Mouse (Mus musculus) heart, embryonic 13.5 days (tissue): ENCODE results near the gene Rps13. TPM values are rescaled to one million over a fixed set of nuclear protein-coding genes. Genes with fewer than 3 reads are reported as not detected.
"Not testable (repeated sequence)": the region's sequence is repeated elsewhere in the genome, so short reads cannot be mapped to it uniquely, and the experiment has no call there.

Source experiments
- ATAC-seq: fragments of 200-750 bp; cut with Nextera tagmentation; 2 replicates; pipeline ENCODE4 v1.8.0; 2017; ENCODE audit warnings: moderate TSS enrichment; ENCODE audit not compliant: insufficient number of reproducible peaks, low FRiP score, low TSS enrichment; ENCODE audit errors: extremely low read depth
- H3K27ac ChIP-seq: fragments of 300-500 bp; sonication (generic); replicated peaks from 2 replicates; pipeline ENCODE4 v1.5.1; 2015; ENCODE audit warnings: moderate library complexity, mild to moderate bottlenecking, inconsistent platforms
- H3K27me3 ChIP-seq: fragments of 300-500 bp; sonication (generic); replicated peaks from 2 replicates; pipeline ENCODE4 v1.6.1; 2015; ENCODE audit warnings: mild to moderate bottlenecking, inconsistent platforms
- H3K36me3 ChIP-seq: fragments of 300-500 bp; sonication (generic); 2 replicates; pipeline ENCODE4 v1.6.1; 2015; ENCODE audit warnings: mild to moderate bottlenecking, inconsistent platforms
- H3K4me1 ChIP-seq: fragments of 300-500 bp; sonication (generic); 2 replicates; pipeline ENCODE4 v1.6.1; 2015; ENCODE audit warnings: inconsistent platforms
- H3K4me2 ChIP-seq: fragments of 300-500 bp; sonication (generic); 2 replicates; pipeline ENCODE4 v1.6.1; 2015; ENCODE audit warnings: inconsistent platforms, mild to moderate bottlenecking, moderate library complexity
- H3K4me3 ChIP-seq: fragments of 300-500 bp; sonication (generic); 2 replicates; pipeline ENCODE4 v1.5.1; 2015; ENCODE audit warnings: moderate library complexity, mild to moderate bottlenecking, inconsistent platforms
- H3K9ac ChIP-seq: fragments of 300-500 bp; sonication (generic); 2 replicates; pipeline ENCODE4 v1.6.1; 2015; ENCODE audit warnings: inconsistent platforms, mild to moderate bottlenecking, moderate library complexity
- H3K9me3 ChIP-seq: fragments of 300-500 bp; sonication (generic); 2 replicates; pipeline ENCODE4 v1.6.1; 2016; ENCODE audit warnings: inconsistent platforms
- WGBS: fragments of 180-500 bp; shearing (Covaris S2); methylation state at CpG from one replicate; pipeline ENCODE4 v1.1.7; 2015; ENCODE audit warnings: mixed read lengths; 5-methylcytosine and 5-hydroxymethylcytosine counted together
- polyA plus RNA-seq: library from polyadenylated mRNA; unstranded; fragments of >200 nt; fragmentation: Nextera tagmentation; extraction: Ambion mirVana; gene quantifications from 2 replicates; pipeline ENCODE4 v1.2.1, GENCODE M21; 2015

The Rps13 gene
- 604 and 625 TPM in 2 replicates for polyA plus RNA-seq

GRCm38 (mm10) chr7:116333713-116334668, at the start of gene Rps13:
Gene Rps13, minus strand, starts transcription at chr7:116334195.
- peaks cover 32% of the 10 kb centered on the region for H3K4me1 ChIP-seq
- no peaks in the 10 kb centered on the region for H3K27me3 ChIP-seq
- H3K9ac ChIP-seq = peak within 1 kb of the TSS; percentile 95
- peaks cover 49% of the 10 kb centered on the region for H3K36me3 ChIP-seq
- peak within 1 kb of the TSS; percentile 75 for H3K4me3 ChIP-seq
- under 1% methylated on average over 77 of the region's 78 CpGs for WGBS
- no peaks in the 10 kb centered on the region for H3K9me3 ChIP-seq
- H3K4me2 ChIP-seq = peak within 1 kb of the TSS; percentile 91
- ATAC-seq = peak; percentile 95
- H3K27ac ChIP-seq = peak within 1 kb of the TSS; percentile 83

GRCm38 (mm10) chr7:116379181-116379580, 45.2 kb upstream of the Rps13 start:
- not testable (repeated sequence) for ATAC-seq, H3K4me3 ChIP-seq, H3K9me3 ChIP-seq, H3K9ac ChIP-seq, H3K27me3 ChIP-seq, H3K27ac ChIP-seq, H3K4me1 ChIP-seq, H3K4me2 ChIP-seq
- peaks cover 57% of the 10 kb centered on the region for H3K36me3 ChIP-seq
- 91% methylated on average over 6 of the region's 6 CpGs for WGBS

GRCm38 (mm10) chr7:116374284-116374683, 40.3 kb upstream of the Rps13 start:
- Histone ChIP-seq H3K4me1 (0 out of 2 replicates have a peak, but pooled peaks cover 5% of the 10 kb centered on the region), H3K9ac (no peak overlapping the region), H3K27ac (no peak overlapping the region), H3K36me3 (peaks cover 55% of the 10 kb centered on the region), H3K4me3 (no peak overlapping the region), H3K4me2 (no peak overlapping the region), H3K27me3 (no peaks in the 10 kb centered on the region), H3K9me3 (no peaks in the 10 kb centered on the region)
- ATAC-seq = no peak
- whole genome bisulfite sequencing = 86% methylated on average over 1 of the region's 1 CpGs

GRCm38 (mm10) chr7:116336226-116336625, 2.2 kb upstream of the Rps13 start:
- H3K27ac ChIP-seq = no peak overlapping the region
- H3K9ac ChIP-seq = no peak overlapping the region
- peaks cover 32% of the 10 kb centered on the region for H3K4me1 ChIP-seq
- no peak overlapping the region for H3K4me3 ChIP-seq
- H3K4me2 ChIP-seq = no peak overlapping the region
- no peaks in the 10 kb centered on the region for H3K9me3 ChIP-seq
- H3K27me3 ChIP-seq = no peaks in the 10 kb centered on the region
- peaks cover 48% of the 10 kb centered on the region for H3K36me3 ChIP-seq
- ATAC-seq = no peak
- WGBS = 86% methylated on average over 1 of the region's 1 CpGs

DNA sequence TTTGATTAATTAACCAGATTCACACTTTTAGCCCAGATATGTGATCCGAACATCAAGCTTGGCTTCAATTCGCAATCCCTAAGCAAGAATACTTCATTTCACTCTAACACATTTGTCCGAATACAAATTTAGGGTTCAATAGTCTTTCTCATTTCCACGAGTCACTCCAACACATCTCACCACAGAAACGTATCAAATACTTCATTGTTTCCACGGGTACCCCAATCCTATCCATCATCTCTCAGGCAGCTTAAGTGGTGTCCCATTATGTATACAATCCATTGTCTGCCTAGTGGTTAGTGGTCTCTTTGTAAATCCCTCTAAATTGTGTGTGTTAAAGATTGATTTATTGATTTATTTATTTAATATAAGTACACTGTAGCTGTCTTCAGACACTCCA, 1.1 kb upstream of the Rps13 start:
- peak overlapping the region; percentile 75 for H3K4me3 ChIP-seq
- WGBS = 83% methylated on average over 6 of the region's 6 CpGs

GRCm38 (mm10) chr7:116334669-116335038, 659 bp upstream of the Rps13 start:
- Histone ChIP-seq H3K27me3 (no peaks in the 10 kb centered on the region), H3K4me3 (peak overlapping the region; percentile 75), H3K4me1 (peaks cover 32% of the 10 kb centered on the region), H3K36me3 (peaks cover 48% of the 10 kb centered on the region), H3K9me3 (no peaks in the 10 kb centered on the region), H3K9ac (peak overlapping the region; percentile 95), H3K27ac (peak overlapping the region; percentile 83), H3K4me2 (peak overlapping the region; percentile 91)
- 14% methylated on average over 8 of the region's 8 CpGs for WGBS
- ATAC-seq = no peak

More for the DNA sequence above, 1.1 kb upstream of the Rps13 start:
- ATAC-seq = no peak
- Histone ChIP-seq H3K36me3 (peaks cover 48% of the 10 kb centered on the region), H3K9me3 (no peaks in the 10 kb centered on the region), H3K9ac (no peak overlapping the region), H3K27me3 (no peaks in the 10 kb centered on the region), H3K4me1 (peaks cover 32% of the 10 kb centered on the region), H3K27ac (no peak overlapping the region), H3K4me2 (peak overlapping the region; percentile 91)

DNA sequence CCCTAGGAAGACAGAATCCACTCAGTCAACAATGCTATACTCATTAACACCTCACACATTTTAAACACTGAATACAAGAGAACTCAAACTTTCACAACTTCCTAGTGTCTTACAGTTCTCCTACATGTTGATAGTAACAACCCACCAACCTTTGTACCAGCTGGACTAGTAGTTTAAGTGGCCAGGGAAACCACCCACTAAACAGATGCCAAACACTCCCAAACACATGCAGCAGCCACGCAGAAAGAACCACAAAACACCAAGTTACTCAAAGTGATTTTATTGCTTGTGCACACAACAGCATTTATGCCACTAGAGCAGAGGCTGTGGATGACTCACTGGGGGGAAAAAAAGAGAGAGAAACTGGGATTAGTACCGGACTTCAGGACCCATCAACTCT, 2.7 kb downstream of the Rps13 start:
- no peak overlapping the region for H3K4me2 ChIP-seq
- no peak overlapping the region for H3K4me3 ChIP-seq
- peaks cover 30% of the 10 kb centered on the region for H3K4me1 ChIP-seq
- no peaks in the 10 kb centered on the region for H3K9me3 ChIP-seq
- ATAC-seq = no peak
- 94% methylated on average over 2 of the region's 2 CpGs for WGBS
- H3K9ac ChIP-seq = no peak overlapping the region
- no peak overlapping the region for H3K27ac ChIP-seq
- no peaks in the 10 kb centered on the region for H3K27me3 ChIP-seq
- H3K36me3 ChIP-seq = peaks cover 56% of the 10 kb centered on the region

- Histone ChIP-seq H3K27me3 (no peaks in the 10 kb centered on the region), H3K9ac (no peak overlapping the region), H3K36me3 (peaks cover 56% of the 10 kb centered on the region), H3K4me1 (peaks cover 25% of the 10 kb centered on the region), H3K4me3 (no peak overlapping the region), H3K27ac (no peak overlapping the region), H3K9me3 (no peaks in the 10 kb centered on the region), H3K4me2 (no peak overlapping the region)
- no peak for ATAC-seq
- WGBS = 84% methylated on average over 4 of the region's 4 CpGs
Observed at GRCm38 (mm10) chr7:116329858-116330257, 4.1 kb downstream of the Rps13 start.

GRCm38 (mm10) chr7:116328777-116329176, 5.2 kb downstream of the Rps13 start:
- no peaks in the 10 kb centered on the region for H3K27me3 ChIP-seq
- H3K4me1 ChIP-seq = peaks cover 20% of the 10 kb centered on the region
- ATAC-seq = no peak
- H3K9ac ChIP-seq = no peak overlapping the region
- H3K9me3 ChIP-seq = no peaks in the 10 kb centered on the region
- no peak overlapping the region for H3K27ac ChIP-seq
- WGBS = 71% methylated on average over 7 of the region's 7 CpGs
- no peak overlapping the region for H3K4me2 ChIP-seq
- H3K36me3 ChIP-seq = peaks cover 56% of the 10 kb centered on the region
- H3K4me3 ChIP-seq = no peak overlapping the region

- no peak for ATAC-seq
- 64% methylated on average over 5 of the region's 5 CpGs for WGBS
- Histone ChIP-seq H3K27ac (no peak overlapping the region), H3K4me3 (no peak overlapping the region), H3K9me3 (no peaks in the 10 kb centered on the region), H3K36me3 (peaks cover 54% of the 10 kb centered on the region), H3K4me1 (peaks cover 18% of the 10 kb centered on the region), H3K9ac (no peak overlapping the region), H3K4me2 (no peak overlapping the region), H3K27me3 (no peaks in the 10 kb centered on the region)
Observed at GRCm38 (mm10) chr7:116327901-116328300, 6.1 kb downstream of the Rps13 start.

GRCm38 (mm10) chr7:116323331-116323964, 10.5 kb downstream of the Rps13 start:
- peak overlapping the region; percentile 29; the same call in 1 of the 2 replicates for H3K4me2 ChIP-seq
- no peak overlapping the region for H3K27ac ChIP-seq
- H3K27me3 ChIP-seq = no peaks in the 10 kb centered on the region
- H3K9ac ChIP-seq = 0 out of 2 replicates have a peak overlapping the region, but pooled peaks have one; percentile 30
- H3K4me3 ChIP-seq = no peak overlapping the region
- no peak for ATAC-seq
- WGBS = 29% methylated on average over 10 of the region's 10 CpGs
- H3K36me3 ChIP-seq = peaks cover 9% of the 10 kb centered on the region
- no peaks in the 10 kb centered on the region for H3K9me3 ChIP-seq
- H3K4me1 ChIP-seq = peaks cover 3% of the 10 kb centered on the region; the same call in 1 of the 2 replicates
